Mouse (Mus musculus) B cell, adult 2 months (primary cell): ENCODE results near the gene Ptbp1.
A peak's percentile ranks its signal among the peaks of the same experiment; 100 is the strongest.

Experiments used
- DNase-seq, 2 experiments: peaks; one replicate each; pipeline ENCODE4 v3.0.0; 2022

The Ptbp1 gene

GRCm38 (mm10) chr10:79853860-79854795 lies at the start of gene Ptbp1:
Gene Ptbp1, plus strand, starts transcription at chr10:79854427.
- peak; percentile 98 for DNase-seq

GRCm38 (mm10) chr10:79805636-79806035 lies 48.6 kb upstream of the Ptbp1 start:
- DNase-seq = no peak

GRCm38 (mm10) chr10:79806331-79806730 lies 47.9 kb upstream of the Ptbp1 start:
- DNase-seq = no peak

GRCm38 (mm10) chr10:79806972-79807371 lies 47.3 kb upstream of the Ptbp1 start:
- DNase-seq = no peak

DNA sequence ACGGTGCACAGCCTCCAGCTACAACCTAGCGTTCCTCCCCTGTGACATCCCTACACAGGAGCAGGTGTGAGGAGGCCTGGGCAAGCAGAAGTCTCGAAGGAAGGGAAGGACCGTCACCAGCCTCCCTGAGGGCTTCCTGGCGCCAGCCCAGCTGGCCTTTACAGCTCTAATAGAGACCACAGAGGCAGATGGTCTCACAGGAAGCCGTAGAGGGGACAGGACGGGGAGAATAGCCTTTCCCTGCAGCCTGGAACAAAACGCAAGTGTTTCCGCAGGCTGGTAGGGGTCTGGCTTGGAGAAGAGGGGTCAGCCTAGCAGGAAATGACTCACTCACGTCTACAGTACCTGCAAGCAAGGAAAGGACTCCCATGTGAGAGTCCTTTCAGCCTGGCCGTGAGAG lies 46.4 kb upstream of the Ptbp1 start:
- no peak for DNase-seq

GRCm38 (mm10) chr10:79808728-79809127 lies 45.5 kb upstream of the Ptbp1 start:
- no peak for DNase-seq

DNA sequence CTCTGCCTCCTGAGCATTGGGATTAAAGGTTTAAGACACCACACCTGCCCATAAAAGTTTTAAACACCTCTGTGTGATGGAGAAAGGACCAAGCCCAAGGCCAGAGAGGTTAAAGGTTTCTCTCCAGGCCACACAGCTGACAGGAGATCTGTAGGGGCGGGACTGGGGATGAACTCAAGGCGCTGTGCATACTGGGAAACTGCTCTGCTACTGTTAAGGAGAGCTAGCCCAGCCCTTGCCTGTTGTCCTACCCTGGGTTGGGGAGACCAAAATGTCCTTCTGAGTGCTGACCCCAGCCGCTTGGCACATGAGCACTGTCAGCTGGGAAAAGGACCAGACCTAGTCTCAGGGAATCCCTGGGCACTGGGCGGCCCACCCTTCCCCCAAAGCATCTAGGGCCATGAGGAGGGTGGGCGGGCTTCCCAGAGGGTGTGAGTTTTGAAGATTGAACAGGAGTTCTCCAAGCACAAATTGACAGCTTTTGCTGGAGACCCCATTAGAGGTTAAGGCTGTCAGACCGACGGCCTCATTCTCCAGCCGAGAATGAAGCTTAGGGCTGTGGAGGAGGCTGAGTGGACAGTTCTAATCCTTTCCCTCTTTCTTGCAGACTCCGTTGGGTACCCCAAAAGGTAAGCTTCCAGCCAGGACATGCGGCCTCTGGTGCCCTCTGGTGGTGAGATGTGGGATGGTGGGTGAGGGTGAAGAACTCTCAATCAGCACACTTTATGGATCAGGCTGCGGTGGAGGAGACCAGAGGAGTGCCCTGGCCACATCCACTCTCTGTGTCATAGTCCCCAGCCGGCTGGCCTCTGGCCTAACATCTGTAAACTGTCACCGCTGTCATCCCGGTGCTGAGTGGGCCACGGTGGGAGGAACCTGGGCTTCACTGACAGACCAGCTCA lies 42.2 kb upstream of the Ptbp1 start:
- peak; percentile 93 to 94 for DNase-seq

DNA sequence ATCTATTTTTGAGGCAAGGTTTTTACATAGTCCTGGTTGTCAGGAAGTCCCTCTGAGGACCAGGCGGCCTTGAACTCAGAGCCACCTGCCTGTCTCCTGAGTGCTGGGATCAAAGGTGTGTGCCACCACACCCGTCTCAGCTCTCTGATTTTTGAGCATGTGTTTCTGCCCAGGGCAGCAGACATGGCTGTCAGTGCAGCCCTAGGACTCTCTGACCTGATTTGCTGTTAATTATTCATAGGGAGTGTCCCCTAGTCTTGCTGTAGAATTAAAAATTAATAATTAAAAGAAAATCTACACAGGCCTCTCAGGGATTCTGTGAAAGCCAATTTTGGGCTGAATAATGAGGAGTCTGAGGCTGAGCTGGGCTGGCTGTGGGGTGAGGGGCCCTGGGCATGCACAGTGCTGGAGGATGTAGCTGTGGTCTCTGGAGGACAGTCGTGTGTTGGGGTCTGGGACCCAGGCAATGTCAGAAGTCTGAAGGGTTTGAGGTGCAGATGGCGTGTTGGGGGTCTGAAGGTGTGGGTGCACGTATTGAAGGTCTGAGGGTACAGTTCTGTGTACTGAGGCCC lies 39.9 kb upstream of the Ptbp1 start:
- DNase-seq = no peak

DNA sequence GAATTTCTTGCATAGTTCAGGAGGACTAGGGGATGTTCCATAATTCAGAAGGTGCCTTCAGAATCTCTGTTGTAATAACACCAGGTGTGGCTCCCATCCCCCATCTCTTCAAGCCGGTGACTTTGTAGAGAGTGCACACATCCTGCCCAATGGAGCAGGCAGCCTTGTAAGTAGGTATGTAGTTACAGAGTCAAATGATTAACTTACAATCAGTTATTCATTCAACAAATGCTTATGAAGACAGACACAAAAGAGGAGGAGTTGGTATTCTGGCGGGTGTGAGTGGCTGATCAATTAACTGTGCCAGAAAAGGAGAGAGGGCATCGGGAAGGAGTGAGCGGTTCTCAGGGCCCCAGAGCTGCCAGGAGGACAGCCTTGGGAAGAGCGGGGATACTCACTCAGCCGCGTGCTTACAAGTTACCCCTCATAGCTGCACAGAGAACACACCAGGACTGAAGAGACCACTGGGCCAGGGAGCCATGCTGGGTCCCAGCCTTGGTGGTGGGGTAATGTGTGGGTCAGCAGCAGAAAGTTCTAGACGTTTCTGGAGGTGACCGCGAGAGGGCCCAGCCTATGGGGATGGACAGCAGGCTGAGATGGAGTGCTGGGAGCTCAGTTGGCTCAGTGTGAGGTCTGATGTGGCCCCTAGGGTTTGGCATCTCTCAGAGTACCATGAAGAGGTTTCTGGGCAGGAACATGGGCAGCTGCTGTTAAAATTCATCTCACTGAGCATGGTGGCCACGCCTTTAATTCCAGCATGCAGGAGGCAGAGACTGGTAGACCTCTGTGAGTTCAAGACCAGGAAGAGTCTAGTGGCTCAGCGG lies 38.3 kb upstream of the Ptbp1 start:
- DNase-seq = no peak

- no peak for DNase-seq
These were observed 37.1 kb upstream of the Ptbp1 start for GRCm38 (mm10) chr10:79817111-79817510.

- no peak for DNase-seq
These were observed 36.0 kb upstream of the Ptbp1 start for GRCm38 (mm10) chr10:79818225-79818624.

DNA sequence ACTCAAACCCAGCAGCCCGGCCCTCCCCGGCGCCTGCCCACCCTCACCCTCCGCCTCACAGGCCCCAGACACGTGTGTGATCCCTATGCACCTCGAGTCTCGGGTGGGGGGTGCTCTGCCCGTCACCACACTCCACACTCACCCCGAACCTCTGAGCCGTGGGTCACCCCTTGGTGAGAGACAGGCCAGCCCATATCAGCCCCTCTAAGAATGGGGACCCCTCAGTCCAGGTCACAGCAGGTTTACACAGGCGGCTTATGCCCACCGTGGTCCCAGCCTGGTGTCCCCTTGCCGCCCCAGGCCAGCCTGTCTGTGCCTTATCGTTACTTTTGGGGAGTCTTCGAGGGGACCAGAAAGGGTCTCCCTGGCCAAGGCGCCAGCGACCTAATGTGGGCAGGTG lies 34.6 kb upstream of the Ptbp1 start:
- no peak for DNase-seq

DNA sequence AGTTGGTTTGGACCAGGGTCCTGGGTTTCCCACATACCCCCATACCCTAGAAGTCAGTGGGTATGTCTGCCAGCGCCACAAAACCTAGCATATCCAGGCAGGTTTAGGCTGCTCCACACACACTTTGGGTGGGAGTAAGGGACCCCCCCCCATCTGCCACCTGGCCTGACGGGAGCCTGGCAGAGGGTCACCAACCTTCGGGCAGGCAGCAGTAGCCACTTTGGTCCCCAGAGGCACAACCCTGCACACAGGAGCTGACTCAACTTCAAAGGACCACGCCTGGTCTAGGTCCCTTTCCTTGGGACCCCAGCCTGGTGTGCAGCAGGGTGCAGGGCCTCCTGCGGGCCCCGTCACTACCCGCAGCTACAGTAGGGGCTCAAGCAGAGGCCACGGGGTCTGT lies 34.0 kb upstream of the Ptbp1 start:
- no peak for DNase-seq

DNA sequence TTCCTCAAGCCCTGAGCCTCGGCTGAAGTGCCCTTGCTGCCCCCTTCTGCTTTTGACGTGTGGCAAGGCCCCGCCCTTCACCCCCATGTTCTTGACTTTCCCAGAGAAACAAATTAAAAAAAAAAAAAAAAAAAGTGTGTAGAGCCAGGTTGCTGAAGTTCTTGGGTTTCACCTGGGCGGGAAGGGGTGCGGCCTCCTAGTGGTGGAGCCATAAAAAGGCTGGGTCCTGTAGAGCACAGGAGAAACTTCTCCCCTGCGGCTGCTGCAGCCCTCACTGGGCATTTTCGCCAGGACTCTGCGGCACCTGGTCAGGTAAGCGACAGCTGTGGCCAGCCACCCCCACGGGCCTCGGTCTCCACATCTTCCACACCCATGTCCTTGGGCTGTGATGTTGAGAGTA lies 33.4 kb upstream of the Ptbp1 start, which contains the start of gene Misp:
Gene Misp (plus strand): TSS at position 208 of the 400 bp plus-strand sequence.
- DNase-seq = no peak

DNA sequence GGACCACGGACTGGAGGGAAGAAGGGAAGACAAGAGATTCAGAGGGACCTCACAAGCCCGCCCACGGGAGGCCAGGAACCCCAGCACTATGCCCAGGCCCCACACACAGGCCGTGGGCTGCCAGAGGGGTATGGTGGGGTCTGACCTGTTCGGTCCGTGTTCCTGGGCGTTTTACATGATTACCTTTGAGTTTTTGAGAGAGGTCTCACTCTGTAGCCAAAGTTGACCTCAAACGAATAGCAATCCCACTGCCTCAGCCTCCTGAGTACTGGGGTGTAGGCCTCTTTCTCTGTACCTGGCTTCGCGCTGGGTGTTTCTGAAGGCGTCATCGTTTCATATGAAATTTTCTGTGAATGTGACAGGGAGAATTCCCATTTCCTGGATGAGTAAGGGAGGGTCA lies 32.5 kb upstream of the Ptbp1 start:
- no peak for DNase-seq

GRCm38 (mm10) chr10:79822372-79822771 lies 31.9 kb upstream of the Ptbp1 start:
- DNase-seq = no peak

GRCm38 (mm10) chr10:79823011-79823410 lies 31.2 kb upstream of the Ptbp1 start:
- no peak for DNase-seq

DNA sequence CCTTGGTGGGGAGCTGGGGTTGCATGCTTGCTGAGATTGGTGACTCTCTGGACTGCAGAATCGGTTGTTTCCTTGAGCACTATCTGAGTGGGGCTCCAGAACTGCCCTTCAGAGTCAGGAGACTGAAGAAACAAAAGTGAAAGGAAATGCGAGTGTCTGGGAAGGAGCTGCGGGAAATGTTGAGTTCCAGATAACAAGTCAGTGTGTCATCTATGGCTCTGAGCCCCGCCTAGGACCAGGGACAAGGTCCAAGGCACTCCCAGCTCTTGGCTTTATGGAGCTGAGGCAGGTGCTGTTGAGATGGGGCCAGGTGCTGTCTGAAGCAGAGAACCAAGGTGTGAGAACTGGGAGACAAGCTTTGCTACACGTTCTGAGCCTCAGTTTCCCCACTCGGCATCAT lies 29.8 kb upstream of the Ptbp1 start:
- DNase-seq = no peak

GRCm38 (mm10) chr10:79831583-79831982 lies 22.6 kb upstream of the Ptbp1 start:
- no peak for DNase-seq

- DNase-seq = no peak
These were observed 22.0 kb upstream of the Ptbp1 start for GRCm38 (mm10) chr10:79832026-79832785.

DNA sequence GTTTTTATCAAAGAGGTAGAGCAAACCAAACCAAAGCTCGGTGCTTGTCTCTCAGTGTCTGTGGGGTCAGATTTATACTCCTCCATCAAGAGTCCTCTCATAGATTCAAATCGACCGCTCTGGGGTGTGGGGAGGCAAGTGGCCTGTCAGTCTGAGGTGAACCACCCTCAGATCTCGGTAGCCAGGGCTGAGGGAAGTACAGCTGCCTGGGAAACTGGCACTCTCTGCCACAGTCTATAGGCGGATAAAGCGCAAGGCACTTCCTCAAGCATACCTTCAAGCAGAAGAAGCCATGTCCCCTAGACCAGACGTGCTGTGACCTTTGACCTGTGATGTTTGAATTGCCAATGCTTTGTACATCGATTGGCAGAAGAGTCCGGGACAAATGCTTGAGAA lies 21.4 kb upstream of the Ptbp1 start:
- DNase-seq = no peak
